Mouse (Mus musculus): ENCODE results near the gene Lypd8. TPM values are rescaled to one million over a fixed set of nuclear protein-coding genes. Genes with fewer than 3 reads are reported as not detected.
"Not testable (repeated sequence)": the region's sequence is repeated elsewhere in the genome, so short reads cannot be mapped to it uniquely, and the experiment has no call there.

The Lypd8 gene
- not detected for total RNA-seq (2021)
- long read RNA-seq, experiment 1, result 0 reads
- long read RNA-seq, experiment 2, result 0 reads

DNA sequence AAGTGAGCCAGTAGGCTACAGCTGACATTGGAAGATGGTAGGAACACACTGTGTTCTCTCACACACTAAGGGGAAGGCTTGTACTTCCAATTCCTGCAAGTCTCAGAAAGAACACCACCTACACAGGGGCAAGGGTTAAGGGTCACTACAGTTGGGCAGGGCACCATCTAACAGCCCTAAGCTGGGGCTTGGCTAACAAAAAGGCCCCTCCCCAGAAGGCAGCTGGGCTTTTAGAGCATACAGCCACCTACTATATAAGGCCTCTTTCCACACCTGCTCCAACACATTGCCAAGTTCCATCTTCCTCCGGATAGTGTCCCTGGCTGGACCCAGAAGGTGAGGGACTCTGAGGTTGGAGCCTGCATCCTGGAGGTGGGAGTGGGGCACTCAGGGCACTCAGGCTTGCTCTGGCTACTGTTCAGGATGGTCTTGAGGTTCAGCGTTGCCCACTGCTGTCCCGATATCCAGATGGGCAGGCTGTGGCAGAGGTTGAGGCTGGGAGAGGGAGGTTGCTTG, at the start of gene Lypd8:
Lypd8 (plus strand) TSS at position 281 of the 516 bp plus-strand sequence.
- intact Hi-C loops (cut with DNase I), result no loop called here
- DNase-seq, result no peak

DNA sequence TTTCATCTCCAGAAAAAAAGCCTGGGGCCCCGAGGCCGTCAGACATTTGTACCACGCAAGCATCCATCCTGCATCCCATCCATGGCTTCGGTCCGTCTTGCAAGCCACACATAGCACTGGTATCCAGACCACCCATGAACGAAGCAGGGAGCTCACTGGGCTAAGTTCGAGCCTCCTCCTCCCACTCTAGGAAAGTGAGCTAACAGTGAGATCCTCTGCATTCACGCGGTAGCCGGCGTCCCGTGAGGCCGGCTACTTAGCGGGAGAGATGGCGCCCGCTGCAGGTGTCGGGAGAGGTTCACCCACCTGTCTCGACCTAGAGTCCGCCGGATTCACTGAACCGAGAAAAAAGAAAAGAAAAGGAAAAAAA, 49.0 kb upstream of the Lypd8 start:
- no peak for DNase-seq
- intact Hi-C loops (cut with DNase I), result no loop called here

DNA sequence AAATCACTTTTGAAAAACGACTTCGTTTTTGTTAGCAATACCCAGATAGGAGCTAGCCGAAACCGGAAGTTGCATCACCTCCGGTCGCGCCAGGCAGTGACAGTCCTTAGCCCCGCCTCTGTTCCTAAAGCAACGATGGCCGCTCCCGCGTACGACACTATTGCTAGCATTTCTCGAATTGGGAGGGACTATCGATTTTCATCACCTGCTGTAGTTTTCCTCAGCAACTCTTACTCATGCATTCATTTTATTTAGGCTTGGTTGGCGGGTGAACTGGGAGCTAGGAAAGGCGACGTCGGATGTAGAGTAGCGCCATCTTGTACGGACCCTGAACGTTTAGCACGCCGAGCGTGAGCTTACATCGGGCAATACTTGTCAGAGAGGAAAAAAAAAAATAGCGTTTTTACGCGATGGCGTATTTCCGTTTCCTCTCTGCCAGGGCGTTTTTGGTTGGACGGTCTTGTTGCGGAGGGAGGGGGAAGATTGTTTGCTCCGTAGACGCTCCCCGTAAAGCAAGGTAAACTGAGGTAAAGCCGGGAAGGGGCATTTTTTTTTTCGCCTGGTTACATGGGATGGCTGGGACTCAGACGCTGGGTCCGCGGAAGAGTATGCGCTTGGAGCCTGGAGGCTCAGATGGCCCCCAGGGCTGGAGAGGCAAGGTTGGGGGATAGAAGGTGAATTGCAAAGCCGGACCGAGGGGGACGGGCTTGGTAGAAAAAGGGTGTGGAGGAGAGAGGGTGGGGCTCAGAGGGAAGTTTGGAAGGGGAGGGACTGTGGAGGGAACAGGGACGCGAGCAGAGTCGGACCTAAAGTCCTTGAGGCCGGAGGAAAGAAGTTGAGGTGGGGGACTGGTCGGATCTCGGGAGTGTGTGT, 48.3 kb upstream of the Lypd8 start, which contains the start of the genes Zfp672 and Sh3bp5l:
Zfp672 (minus strand) TSS at position 64 of the 873 bp plus-strand sequence.
Sh3bp5l (plus strand) TSS at position 449 of the 873 bp plus-strand sequence.
- peak; percentile 80 to 82 for DNase-seq
- intact Hi-C loops (cut with DNase I), result no loop called here

DNA sequence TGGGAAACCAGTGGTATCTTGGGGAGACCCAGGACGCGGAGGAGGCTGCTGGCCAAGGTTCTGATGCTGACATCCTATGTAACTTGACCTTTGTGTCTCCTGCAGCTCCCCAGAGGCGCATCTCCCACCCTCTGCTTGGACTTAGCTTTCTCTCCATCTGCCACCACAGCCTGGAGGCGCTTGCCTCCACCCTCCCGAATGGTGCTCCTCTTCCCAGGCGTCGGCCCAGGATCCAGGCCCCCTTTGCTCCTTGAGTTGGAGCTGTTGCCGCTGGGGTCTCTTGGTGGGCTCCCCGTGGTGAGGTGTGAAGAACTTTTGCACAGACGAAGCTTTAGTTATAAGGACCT, 47.7 kb upstream of the Lypd8 start:
- intact Hi-C loops (cut with DNase I), result no loop called here
- no peak for DNase-seq

DNA sequence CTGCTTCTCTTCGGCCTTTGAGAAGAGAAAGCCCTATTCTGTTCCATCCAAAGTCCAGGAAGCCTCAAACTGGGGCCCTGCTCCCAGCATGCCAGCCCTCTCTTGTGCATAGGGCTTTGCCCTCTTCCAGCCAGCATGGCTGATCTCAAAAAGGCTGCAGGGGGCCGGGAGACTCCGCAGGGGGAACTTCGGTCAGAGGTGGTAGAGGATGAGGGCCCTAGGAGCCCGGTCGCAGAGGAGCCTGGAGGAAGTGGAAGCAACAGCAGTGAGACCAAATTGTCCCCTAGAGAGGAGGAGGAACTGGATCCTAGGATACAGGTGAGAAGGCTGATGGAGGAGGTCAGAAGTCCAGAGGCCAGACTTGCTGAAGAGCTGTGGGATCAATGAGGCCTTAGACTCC, 47.3 kb upstream of the Lypd8 start:
- DNase-seq, result no peak
- intact Hi-C loops (cut with DNase I), result no loop called here

DNA sequence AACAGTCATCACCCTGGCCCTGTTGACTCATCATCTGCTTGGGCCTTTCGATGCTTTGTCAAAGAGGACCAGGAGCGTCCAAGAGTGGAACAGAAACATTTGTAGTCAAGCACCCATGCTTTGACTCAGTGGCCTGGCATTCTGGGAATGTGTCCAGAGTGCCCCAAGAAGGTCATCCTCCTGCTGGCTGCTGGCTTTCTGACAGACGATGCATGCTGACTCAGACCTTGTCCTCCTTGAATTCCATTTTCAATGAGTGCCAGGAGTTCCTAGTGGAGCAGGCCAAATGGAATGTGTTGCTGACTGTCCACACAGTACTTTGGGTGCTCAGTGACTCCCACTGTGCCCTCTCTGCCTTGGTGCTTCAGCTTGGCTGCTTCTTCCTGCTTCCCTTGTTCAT, 44.1 kb upstream of the Lypd8 start:
- intact Hi-C loops (cut with DNase I), result no loop called here
- DNase-seq, result peak in 1 of 2 experiments; percentile 29

DNA sequence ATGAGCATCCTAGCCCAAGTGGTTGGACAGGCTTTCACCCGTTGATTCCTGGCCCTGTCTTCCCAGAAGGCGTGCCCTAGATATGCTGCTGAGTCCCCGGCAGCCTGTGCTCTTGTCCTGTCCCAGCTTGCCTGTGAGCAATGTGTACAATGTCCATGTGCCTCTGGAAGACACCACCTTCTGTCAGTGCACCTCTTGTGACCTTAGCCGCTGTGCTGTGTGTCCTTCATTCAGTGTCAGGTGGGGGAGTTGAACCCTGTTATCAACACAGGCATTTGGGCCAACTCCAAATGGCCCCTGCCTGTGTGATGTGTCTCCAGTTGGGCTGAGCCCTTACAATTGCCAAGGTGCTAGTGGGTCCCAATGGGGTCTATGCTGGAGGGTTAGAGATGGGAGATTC, 32.1 kb upstream of the Lypd8 start:
- DNase-seq, result no peak
- intact Hi-C loops (cut with DNase I), result no loop called here

DNA sequence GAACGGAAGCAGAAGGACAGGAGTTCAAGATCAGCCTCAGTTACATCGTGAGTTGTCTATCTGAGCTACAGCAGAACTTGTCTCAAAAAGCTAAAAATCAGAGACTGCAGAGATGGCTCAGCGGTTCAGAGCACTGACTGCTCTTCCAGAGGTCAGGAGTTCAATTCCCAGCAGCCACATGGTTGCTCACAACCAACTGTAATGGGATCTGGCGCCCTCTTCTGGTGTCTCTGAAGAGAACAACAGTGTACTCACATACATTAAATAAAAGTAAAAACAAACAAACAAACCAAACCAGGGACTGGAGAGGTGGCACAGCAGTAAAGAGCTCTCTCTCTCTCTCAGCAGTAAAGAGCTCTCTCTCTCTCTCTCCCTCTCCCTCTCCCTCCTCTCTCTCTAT, 28.2 kb upstream of the Lypd8 start:
- DNase-seq, result no peak
- intact Hi-C loops (cut with DNase I), result no loop called here

DNA sequence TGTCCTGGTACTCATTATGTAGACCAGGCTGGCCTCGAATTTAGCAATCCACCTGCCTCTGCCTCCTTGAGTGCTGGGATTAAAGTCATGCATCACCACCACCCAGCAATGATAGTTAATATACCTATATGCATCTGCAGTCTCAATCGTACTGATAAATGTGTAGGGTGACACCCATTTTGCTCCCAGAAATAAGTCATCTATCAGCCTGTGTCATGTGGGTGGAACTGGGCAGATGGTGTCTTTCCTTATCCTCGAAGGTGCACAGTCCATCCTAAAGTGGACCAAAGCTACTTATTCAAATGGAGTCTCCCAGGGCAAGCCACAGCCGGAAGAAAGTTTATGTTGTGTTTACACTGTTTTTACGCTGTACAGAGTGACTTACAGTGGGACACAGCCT, 27.7 kb upstream of the Lypd8 start:
- DNase-seq, result no peak
- intact Hi-C loops (cut with DNase I), result no loop called here

DNA sequence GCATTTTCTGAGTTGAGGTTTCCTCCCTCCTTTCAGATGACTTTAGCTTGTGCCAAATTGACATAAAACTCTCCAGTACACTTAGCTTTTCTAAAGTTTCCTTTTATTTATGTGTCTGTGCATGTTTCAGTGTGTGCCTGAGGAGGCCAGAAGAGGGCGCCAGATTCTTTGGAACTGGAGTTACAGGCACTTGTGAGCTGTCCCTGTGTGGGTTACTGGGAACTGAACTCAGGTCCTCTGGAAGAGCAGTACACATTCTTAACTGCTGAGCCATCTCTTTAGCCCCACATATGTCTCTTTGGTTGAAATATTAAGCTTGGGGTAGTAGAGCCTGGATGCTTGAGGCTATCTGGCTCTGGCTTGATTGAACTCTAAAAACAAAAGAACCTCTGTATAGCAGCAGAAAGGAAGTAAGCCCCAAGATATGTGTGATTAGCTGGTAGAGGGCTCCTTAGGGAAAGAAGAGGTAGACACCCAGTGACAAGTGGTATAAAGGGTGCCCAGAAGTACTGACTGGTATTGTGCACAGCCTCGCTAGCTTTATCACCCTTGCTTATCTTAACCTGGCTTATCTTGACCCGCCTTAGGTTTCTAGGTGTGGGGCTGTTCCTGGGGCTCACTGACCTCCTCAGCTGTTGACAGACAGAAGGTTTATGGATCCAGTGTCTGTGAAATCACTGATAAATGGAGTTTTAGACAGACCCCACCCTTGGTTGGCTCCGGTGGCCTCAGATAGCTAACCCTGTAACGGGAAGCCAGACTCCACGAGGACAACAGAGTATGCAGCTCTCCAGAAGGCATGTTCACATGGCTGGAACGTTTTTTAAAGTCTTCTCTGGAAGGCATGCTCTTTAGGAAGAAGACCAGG, 25.9 kb upstream of the Lypd8 start:
- no peak for DNase-seq
- intact Hi-C loops (cut with DNase I), result no loop called here

DNA sequence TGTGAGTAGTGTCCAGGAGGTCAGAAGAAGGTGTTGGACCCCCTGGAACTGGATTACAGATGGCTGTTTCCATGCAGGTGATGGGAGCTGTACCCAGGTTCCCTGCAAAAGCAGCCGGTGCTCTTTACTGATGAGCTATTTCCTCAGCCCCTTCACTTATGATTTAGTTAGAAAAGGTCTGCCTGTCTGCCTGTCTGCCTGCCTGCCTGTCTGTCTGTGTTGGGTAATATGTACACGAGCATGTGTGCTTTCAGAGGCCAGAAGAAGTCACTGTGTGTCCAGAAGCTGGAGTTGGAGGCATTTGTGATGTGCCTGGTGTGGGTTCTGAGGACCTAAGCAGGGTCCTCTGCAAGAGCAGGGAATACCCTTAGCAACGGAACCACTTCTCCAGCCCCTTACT, 25.1 kb upstream of the Lypd8 start:
- intact Hi-C loops (cut with DNase I), result no loop called here
- DNase-seq, result no peak

DNA sequence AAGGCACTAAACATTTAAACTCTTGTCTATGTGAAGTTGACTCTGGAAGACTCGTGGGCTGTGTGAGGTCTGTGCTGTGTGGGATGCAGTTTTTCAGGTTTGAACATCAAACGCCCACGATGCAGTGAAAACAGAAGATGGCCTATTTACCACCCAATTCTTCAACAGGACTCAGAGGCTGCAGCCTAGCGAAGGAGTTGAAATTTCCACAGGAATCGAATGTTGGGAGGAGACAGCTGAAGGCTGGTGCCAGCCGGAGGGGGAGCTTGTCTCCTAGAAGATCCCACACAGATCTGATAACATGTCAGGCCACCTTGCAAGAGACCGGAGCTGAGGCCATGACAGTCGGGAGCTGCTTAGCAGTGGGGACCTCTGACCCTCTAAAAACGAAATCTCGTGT, 24.4 kb upstream of the Lypd8 start:
- DNase-seq, result no peak

DNA sequence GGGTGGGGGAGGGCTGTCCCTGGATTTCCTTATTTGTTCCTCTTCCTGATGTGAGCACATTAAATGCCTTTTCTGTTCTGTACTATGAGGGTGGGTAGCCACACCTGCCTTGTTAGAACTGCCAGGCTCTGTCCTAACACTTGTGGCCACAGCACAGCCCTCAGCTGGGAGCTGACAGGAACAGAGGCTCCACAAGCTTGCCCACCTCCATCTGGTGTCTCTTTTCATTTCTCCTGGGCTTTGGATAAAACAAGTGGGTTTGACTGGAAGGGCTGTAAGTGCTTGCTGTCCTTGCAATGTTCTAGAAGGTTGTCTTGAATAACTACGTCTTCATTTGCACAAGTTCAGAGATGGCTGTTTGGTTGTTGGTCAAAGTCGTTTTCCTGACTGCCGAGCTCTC, 23.9 kb upstream of the Lypd8 start:
- intact Hi-C loops (cut with DNase I), result no loop called here

More for the DNA sequence above, 24.4 kb upstream of the Lypd8 start:
- intact Hi-C loops (cut with DNase I), result no loop called here

DNA sequence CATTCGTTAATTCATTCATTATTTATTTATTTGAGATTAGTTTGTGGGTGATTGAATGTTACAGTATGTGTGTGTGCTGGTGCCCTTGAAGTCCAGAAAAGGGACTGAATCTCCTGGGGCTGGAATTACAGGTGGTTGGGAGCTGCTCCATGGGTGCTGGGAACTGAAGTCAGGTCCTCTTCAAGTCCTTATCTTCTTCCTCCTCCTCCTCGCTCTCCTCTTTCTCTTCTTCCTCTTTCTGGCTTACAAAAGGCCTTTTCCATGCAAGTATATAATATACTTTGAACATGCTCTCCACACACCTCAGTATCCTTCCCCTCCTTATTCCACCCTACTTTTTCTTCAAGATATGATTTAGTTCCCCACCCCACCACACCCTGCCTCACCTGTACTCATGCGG, 21.8 kb upstream of the Lypd8 start:
- DNase-seq, result no peak
- intact Hi-C loops (cut with DNase I), result no loop called here

More for the DNA sequence above, 23.9 kb upstream of the Lypd8 start:
- DNase-seq, result no peak

DNA sequence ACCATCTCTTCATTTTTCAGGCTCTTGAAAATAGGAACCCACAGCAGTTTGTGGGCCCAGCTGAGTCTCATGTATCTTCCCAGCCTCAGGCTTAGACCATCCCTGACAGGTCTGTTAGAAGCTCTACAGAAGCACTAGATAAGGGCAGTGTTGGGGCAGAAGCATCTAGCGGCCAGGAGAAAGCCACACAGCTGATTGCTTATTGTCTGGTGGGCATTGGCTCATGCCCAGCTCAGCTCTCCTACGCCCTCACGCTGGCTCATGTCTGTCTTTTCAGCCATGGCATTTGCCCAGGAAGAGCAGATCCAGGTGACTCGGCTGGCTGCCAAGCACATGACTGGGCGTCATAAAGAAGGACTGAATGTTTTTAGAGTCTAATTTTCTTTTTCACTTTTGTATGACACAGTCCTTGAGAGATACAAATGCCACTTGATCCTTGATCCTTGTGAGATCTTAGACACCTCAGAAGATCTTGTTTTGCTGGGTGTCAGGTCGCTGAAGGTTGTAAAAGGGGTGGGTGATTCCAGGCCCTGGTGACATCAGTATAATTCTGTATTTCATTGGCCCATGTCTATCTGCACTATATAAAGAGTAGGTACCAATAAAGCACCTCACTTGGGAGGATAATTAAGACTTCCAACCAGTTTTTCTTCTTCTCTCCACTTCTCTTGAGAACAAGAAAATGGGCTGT, 20.9 kb upstream of the Lypd8 start:
- DNase-seq, result no peak
- intact Hi-C loops (cut with DNase I), result no loop called here

DNA sequence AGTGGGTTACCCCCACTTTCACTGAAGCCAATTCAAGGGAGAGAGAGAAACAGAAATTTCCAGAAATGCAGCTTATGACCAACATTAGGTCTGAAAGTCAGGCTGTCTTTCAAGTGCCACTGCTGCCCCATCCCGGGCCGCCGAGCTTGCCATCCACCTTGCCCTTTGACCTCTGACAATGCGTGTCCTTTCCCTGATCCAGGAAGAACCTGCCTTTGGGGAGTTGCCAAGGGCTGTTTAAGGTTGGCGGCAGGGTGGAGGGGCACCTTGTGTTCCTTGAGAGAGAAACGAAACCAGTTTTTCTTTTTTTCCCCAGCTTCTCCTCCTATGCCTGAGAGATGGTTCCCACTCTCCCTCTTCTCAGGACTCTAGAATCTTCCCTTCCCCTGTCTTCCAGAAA, 16.3 kb upstream of the Lypd8 start:
- intact Hi-C loops (cut with DNase I); DNase-seq: not testable (repeated sequence)

DNA sequence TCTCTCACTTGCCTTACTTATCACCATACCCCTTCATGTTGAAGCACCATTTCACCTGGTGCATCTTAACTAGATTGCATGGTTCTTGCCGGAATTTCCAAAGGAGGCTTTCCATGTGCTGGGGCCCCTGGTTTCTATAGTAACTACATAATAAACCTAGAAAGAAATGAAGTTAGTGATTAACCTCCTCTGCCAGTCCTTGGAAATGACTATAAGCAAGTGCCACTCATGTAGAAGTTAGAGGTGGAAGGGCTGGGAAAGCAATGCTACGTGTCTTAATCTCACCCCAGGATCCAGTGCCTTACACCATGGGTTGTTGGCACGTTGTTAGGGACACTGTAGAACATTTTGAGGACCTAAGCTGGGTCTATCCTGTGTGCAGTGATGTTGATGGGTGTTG, 14.4 kb upstream of the Lypd8 start:
- no peak for DNase-seq
- intact Hi-C loops (cut with DNase I), result no loop called here

DNA sequence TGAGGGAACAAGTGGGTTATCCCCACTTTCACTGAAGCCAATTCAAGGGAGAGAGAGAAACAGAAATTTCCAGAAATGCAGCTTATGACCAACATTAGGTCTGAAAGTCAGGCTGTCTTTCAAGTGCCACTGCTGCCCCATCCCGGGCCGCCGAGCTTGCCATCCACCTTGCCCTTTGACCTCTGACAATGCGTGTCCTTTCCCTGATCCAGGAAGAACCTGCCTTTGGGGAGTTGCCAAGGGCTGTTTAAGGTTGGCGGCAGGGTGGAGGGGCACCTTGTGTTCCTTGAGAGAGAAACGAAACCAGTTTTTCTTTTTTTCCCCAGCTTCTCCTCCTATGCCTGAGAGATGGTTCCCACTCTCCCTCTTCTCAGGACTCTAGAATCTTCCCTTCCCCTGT, 12.7 kb upstream of the Lypd8 start:
- DNase-seq; intact Hi-C loops (cut with DNase I): not testable (repeated sequence)

DNA sequence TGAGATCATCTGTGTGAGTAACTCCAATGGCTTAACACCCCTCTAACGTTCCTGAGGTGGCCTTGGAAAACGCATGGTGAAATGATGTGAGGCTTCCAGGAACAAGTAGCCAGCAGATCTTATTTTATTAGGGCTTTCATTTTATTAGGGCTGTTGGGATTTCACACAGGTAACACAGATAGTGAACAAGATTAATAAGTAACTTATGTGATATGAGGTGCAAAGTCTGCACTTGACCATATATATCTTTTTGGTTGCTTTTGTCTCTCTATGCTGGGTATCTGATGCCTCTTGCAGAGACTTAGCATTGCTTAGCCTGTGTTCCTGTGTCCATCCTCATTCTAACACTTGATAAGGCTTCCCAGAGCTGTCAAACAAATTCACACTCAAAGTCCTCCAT, 1.6 kb upstream of the Lypd8 start:
- no peak for DNase-seq
- intact Hi-C loops (cut with DNase I), result no loop called here

DNA sequence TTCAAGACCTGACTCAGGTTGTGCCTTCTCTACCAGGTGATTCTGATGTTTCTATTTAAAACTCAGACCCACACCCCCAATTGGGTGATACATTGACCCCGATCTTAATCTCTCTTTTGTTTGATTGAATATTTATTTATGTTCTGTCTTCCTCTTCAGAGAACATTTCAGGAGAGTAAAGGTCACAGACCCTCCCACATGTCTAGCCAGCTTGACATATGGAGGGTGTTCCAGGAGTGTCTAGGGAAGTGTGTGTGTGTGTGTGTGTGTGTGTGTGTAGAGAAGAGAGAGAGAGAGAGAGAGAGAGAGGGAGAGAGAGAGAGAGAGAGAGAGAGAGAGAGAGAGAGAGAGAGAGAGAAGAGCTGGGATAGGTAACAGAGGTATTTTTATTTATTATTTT, 1.2 kb upstream of the Lypd8 start:
- intact Hi-C loops (cut with DNase I), result no loop called here
- DNase-seq, result no peak

DNA sequence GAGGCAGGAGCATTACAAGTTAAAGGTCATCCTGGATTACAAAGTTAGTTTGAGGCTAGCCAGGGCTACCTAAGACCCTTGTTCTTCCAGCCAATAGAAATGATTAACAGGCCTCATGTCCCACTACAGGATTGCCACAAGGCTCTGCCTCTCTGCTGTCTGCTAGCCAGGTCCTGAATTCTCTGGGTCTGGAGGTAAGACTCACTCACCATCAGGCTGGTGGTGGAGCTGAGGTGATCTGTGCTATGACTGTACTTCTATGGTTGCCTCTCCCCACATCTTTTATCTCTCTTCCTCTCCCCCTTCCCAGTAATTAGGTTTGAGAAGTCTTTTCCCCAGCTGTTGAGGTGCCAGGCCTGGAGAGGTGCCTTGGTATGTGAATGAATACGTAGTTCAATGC, 673 bp downstream of the Lypd8 start:
- DNase-seq, result no peak
- intact Hi-C loops (cut with DNase I), result no loop called here

Data from gastrocnemius, postnatal 36 days (tissue).